Mouse (Mus musculus): ENCODE results near the gene Noto.

GRCm38 (mm10) chr6:85452816-85453215, 29.1 kb downstream of the Noto start:
- TF ChIP-seq CTCF (IDR thresholded peaks at IDR 0.05; ENCODE audit: low read depth), result 0 out of 2 replicates have a peak, but pooled peaks have one; percentile 10
- TF ChIP-seq EP300 (IDR thresholded peaks at IDR 0.05; ENCODE audit: low read depth), result no peak
